Mouse (Mus musculus): ENCODE data around the gene Tfip11.

DNA sequence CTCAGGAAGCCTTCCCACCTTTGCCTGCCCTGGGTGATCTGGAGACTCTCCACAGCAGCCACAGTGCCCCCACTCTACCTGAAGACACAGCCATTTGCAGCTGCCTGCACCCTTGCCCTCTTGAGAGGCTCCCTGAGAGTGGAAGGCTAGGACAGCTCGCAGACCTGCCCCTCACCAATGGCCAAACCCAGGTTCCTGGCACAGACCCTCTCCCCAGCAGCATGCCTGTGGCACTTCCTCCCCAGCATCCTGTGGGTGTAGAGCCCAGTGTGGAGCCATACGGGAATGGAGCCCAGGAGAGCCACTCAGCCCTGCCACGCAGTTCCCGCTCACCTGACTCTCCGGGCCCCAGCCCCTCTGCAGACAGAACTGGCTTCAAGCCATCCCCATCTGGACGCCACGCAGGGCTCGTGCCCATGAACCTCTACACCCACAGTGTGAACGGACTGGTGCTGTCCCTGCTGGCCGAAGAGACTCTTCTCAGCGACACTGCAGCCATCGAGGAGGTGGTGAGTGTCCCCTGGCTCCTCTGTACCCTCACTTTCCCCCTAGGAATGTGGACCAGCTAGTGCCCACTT lies 44.2 kb downstream of the Tfip11 start:
- TF ChIP-seq CTCF (IDR thresholded peaks at IDR 0.05; ENCODE audit: extremely low read depth, insufficient read depth, low read length) (no peak), POLR2A (IDR thresholded peaks at IDR 0.05; ENCODE audit: extremely low read depth, insufficient read depth, low read length) (no peak)

Measured in cortical plate, adult 2 months (tissue).